Mouse (Mus musculus) cerebellum, adult (tissue): ENCODE results near the gene Crebbp.
A peak's percentile ranks its signal among the peaks of the same experiment; 100 is the strongest.
"Not testable (repeated sequence)": the region's sequence is repeated elsewhere in the genome, so short reads cannot be mapped to it uniquely, and the experiment has no call there.

Source experiments
- ATAC-seq: cut with Nextera tagmentation; 2 replicates; pipeline ENCODE4 v1.9.2; 2017; ENCODE audit warnings: mild to moderate bottlenecking, moderate library complexity, mixed read lengths; ENCODE audit not compliant: insufficient number of reproducible peaks, low FRiP score, low TSS enrichment

Gene Crebbp

DNA sequence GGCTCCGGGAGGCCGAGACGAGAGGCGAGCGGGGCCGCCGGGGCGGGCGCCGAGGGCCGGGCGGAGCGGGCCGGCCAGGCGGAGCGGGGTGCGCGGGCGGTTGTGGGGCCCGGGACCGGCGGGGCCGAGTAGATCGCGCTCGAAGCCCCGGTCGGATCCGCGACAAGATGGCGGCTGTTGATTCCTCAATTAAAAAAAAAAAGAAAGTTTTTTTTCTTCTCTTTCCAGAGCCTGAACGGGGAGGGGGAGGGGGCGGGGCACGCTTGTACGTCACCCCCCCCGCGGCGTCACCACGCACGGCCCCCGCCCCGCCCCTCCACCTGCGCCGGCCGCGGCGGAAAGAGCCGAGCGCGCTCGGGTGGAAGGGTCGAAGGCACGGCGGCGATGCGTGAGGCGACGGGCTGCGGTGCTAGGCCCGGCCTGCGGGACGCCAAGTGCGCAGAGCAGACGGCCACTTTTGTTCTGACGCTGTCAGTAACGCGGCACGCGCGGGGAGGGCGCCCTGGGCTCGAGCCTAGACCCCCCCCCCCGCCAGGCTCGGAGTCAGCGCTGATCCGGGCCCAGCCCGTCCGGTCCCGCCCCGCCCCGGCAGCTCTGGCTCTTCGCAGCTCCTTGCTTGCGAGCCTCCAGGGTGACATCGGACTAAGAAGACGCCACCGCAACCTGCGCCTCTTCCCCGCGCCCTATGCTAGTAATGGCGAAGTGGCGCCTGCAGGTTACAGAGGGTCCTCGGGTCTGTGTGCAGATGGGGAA, at the start of gene Crebbp:
TSS of gene Crebbp (minus strand) at position 199 of the 753 bp plus-strand sequence.
- peak; percentile 84 for ATAC-seq

DNA sequence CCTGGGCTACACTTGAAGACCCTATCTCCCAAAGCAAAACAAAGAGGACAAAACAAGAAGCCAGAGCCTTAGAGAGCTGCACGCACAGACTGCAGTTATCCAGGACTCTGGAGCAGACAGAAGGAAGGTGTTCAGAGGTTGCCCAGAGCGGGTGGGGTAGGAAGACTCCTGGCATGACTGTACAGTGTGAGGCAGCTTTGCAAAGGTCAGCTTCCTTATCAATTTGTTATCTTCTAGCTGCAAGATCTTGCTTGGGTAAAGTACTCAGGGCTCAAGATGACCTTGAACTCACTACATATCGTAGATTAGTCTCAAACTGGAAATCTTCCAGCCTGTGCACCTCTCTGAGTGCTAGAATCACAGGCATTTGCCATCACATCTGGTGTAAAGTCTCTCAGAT, 49.7 kb upstream of the Crebbp start:
- no peak for ATAC-seq

DNA sequence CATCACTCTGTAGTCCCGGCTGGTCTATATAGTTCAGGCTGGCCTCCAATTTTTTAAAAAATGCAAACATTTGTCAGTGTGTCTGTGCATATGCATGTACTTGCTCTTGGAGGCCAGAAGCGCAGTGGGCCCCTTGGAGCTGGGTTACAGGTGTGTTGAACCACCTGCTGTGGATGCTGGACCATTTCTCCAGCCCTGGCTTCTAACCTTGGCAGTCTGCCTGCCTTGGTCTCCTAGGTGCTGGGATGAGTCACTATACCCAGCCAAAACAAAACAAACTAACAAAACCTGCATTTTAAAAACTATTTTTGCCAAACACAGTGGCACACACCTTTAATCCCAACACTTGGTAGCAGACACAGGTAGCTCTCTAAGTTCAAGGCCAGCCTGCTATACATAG, 43.7 kb upstream of the Crebbp start:
- ATAC-seq = no peak

DNA sequence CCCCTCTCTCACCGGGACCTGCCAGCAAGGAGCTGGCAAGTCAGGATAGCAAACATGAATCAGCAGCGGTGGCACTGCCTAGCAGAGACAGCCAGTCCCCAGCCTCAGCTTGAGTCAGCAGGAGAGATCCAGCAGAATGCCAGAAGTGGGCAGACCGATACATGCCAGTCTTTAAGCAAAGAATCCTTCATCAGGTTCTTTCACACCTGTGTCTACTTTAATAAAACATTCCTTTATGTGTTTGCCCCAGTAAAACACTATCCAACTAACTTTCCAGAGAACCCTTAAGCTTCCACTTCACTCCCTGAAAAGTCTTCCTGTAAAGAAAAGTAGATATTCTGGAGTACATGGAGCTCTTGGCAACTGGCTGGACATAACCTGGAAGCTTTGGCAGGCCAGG, 35.0 kb upstream of the Crebbp start:
- no peak for ATAC-seq

DNA sequence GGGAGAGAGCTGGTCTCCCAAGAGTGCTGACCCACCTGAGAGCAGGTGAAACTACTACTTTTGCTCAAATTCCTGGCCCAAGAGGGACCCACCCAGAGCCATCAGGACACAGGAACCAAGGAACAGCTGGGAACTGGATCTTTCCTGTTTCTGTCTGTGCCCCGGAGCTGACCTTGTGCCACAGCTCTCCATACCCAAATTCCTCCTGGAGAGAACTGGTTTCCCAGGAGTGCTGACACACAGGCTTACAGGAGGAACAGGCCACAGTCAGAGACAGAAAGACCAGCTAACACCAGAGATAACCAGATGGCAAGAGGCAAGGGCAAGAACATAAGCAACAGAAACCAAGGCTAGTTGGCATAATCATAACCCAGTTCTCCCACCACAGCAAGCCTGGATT, 31.4 kb upstream of the Crebbp start:
- not testable (repeated sequence) for ATAC-seq

DNA sequence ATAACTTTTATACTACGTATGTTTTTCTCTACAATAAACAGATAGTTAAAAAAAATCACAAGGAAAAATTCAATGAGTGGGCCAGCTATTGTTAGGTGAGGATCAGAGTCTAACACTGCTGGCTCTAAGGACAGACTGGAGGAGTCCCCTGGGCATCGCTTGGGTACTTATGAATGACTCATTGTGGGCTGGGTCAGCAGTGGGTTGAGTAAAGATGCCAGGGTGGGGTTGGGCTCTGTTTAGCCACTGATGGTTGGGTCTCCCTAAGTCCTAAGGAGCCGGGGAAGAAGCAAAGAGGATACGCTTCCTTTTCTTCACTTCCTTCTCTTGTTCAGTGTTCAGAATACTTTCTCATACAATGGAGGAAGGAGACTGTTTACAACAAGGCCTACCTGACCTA, 22.3 kb upstream of the Crebbp start:
- no peak for ATAC-seq

DNA sequence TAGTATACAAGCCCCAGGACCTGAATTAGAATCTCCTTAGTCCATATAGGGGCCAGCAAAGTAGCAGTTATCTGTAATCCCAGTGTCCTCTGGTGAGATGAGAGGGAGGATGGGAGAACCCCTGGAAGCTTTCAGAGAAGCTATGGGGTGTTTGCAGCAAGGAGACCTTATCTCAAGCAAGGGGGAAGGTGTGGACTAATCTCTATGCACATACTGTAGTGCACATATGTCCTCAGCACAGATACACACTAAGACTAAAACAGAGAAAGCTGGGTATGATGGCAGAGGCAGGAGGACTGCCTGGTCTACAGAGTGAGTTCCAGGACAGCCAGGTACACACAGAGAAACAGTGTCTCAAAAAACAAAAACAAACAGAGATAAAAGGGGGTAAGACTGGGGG, 21.8 kb upstream of the Crebbp start:
- no peak for ATAC-seq

DNA sequence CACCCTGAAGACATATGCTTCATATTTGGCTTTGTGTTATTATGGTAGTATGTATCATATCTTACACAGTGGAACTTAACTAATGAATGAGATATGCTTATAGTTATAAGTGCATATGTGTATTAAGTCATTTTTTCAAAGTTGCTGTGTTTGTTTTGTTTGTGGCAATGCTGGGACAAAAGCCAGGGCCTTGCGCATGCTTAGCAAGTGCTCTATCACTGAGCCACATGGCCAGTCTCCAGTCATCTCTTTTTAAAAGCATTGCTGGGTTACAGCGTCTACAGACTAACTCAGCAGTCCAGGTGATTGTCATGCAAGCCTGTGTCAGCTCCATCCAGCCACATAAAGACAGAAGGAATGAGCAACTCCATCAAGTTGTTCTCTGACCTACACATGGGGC, 12.0 kb upstream of the Crebbp start:
- no peak for ATAC-seq

DNA sequence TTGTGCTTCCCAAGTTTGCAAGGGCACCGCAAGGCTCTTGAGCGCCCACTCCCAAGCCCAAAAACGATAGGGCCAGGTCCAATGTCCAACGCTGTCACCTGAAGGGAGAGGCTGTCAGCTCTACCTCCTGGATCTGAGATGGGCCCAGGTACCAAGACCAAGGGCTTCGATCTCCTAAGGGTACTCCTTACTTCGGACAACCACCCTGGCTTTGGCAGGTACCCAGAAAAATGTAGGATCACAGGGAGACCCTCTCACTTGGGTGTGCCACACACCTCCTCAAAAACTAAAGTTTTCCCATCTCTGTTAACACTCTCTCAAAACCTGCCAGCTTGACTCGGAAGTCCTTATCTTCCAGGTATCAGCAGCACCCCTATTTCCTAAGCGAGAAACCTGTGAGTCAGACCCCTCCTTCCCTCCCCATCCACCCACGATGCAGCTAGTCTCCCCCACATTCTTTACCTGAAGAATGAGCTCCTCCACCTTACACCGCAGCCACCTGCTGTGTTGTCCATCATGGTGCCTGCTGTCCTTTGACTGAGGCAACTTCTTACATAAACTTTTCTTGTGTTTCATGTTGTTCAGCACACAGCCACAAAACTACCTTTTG, 939 bp upstream of the Crebbp start:
- ATAC-seq = 0 out of 2 replicates have a peak, but pooled peaks have one; percentile 11

DNA sequence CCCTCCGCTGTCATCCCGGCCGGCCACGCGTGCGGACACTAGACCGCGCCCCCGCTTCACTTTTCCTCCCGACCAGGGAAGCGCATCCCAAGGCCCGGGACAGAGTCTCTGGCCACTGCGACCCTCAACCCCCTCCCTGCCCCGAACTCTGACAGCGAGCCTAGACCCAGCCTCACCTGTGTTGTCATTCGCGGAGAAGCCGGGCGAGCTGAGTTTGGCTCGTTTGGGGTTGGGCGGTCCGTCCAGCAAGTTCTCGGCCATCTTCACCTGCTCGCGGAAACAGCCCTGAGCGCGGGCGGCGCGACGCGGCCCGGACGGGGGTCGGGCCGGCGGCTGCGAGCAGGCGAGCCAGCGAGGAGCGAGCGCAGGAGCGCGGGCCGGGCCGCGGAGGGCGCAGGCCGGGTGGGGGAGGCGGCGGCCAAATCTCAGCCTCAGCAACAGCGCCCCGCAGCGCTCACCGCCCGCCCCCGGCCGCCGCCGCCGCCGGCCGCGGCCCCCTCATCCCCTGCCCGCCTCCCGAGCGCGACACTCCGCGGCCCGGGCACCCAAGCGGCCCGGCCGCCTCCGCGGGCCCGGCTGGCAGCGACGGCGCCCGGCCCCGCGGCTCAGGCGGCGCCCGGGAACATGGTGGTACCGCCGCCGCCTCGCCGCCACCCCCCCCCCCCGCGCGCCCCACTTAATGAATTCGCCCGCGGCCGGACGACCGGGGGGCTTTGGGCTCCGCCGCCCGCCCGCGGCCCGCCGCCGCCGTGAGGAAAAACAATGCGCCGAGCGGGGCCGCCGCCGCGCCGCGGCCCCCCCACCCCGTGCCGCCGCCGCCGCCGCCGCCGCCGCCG, 616 bp downstream of the Crebbp start:
- ATAC-seq = 0 out of 2 replicates have a peak, but pooled peaks have one; percentile 53

DNA sequence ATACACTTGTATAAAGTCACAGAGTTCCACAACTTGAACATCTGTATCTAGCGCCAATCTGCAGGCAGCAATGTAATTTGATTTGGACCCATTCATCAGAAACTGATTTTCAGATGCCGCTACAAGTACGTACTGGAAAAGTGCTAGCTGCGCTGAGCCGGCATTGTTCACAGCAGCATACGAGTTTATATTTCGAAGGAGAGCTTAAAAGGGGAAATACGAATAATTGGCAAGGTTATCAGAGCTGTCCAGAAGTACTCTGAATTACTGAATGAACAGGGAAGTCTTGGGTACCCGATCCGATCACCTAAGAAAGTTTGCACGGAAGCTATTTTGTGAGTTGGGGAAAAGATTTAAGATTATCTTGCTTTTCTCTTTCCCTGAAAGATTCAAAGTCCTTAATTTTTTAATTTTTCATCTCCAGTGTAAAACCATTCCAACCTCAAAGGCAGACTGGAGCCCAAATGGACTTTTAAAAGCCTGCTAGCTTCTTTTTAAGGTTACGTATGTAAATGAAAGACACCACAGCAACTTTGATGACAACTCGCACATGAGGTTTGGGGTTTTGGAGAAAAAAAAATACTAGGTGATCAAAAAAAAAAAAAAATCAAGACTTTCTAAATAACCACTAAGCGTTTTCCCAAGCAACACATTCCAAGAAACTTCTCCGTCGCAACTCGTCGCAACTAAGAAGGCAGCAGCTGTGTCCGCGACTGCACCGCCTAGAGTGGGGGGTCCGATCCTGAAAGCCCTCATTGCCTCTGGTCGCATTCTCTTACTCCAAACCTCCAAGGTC, 1.4 kb downstream of the Crebbp start:
- no peak for ATAC-seq

DNA sequence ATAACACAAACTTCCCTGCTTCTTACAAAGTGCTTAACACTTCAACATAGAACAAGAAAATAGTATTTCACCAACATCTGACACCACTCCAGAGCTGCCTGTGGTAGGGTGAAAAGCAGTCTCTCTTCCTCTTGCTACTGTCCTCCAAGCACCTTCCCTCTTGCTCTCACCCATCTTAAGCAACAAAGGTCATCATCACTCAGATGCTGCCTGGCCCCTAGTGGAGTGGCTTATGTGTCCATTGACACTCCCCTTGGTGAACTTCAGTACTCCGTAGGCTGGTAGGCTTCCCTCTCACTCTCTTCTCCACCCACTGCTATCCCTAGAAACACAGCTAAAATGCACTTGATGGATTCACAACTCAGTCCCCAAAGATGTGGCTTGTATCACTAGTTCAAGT, 3.5 kb downstream of the Crebbp start:
- ATAC-seq = no peak

DNA sequence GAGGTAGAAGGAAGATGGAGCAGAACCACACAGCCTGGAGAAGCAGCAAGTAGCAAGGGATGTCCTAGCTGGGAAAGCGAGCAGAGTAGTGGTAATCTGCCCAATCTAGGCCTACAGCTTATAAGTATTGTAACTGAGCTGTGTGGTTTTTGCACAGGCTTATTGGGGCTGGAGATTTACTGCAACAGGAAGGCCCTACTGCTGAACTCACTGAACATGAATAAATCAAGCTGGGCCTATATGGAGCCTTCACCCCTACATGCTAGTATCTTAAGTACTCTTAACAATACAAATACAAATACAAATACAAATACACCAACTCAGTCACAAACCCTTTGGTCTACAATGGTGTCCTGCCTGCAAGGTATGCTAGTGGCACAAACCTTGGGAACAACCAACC, 10.2 kb downstream of the Crebbp start:
- ATAC-seq = no peak

DNA sequence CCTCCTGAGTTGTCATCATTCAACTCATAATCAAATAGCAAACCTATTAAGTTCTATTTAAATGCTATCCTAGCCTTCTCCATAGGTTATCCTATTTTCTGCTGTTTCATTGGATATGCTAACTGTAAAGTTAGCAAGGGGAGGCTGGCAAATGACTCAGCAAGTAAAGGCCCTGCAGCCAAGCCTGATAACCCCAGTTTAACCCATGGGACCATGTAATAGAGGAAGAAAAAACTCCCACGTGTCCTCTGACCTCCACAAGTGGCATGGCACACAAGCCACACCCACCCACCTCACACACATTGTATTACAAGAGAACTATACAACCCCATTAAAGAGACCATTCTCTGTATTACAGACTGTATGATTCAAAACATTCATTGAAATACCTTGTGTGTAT, 13.8 kb downstream of the Crebbp start:
- no peak for ATAC-seq

DNA sequence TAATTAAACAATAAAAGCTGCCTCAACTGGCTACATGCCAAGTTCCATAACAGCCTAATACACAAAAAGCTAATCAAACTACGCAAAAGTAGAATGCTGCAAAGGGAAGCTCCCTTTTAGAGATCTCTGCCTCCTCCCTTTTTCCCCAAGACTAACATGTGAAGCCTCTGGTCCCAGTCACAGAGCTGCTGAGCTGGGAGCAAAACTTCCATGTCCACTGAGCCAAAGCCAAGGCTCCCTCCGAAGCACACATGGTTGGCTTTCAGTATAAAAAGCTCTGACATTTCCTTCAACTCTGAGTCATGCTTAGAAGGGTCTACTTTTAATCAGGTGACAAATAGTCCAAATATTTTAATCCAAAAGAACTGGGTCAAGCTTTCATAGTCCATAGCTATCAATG, 14.2 kb downstream of the Crebbp start:
- no peak for ATAC-seq

DNA sequence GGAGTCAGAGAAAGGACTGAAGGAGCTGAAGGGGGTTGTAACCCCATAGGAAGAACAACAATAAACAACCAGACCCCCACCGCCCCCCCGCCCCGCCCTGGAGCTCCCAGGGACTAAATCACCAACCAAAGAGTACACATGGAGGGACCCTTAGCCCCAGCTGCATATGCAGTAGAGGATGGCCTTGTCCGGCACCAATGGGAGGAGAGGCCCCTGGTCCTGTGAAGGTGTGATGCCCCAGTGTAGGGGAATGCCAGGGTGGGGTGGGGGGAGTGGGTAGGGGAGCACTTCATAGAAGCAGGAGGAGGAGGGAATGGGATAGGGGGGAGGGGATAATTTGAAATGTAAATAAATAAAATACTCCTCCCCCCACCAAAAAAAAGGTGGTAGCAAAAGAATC, 15.8 kb downstream of the Crebbp start:
- no peak for ATAC-seq

DNA sequence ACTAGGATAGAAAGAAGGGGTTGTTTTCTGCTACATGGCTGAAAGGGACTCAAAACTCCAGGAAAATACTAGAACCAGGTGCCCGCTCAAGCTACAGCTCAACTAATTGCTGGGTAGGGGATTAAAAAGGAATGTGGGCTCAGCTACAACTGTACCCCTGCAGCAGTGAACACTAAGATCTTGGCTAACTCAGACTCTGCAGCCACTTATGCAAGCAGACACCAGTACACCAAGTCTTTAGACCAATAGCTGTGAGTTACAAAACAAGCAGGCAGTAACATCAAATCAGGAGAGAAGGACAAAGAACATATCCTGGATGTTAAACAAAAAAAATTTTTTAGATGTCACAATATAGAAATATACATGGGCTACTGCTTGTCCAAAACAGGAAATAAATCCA, 23.6 kb downstream of the Crebbp start:
- ATAC-seq = no peak

DNA sequence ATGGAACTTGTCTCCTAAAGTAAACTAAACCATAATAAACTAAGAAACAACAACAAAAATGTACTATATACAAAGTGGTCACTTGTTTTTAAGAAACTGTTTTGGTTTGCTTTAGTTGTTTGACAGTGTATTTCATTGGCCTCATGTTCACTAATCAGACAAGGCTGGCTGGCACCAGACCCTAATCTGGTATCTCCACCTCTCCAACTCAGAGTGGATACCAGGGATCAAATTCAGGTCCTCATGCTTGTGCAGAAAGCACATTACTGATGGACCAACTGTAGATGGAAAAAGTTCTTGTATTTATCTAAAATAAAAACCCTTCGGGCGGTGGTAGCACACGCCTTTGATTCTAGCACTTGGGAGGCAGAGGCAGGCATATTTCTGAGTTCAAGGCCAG, 38.7 kb downstream of the Crebbp start:
- no peak for ATAC-seq

DNA sequence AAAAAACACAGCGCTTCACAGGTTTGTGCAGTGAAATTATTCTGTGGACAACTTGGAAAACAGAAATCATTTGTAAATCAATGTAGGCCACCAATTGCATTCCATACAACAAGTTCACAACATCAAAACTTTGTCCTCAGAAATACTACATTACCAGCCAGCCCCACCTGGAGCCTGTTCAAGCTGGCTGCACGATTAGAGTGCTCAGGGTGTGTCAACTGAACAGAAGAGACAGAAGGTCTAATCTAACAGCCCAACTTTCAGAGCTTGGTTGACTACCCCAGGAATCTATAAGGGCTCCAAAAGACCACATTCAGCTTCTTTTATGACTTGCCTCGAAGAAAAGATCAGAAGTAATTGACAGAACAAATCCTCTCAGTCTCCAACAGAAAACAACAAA, 44.3 kb downstream of the Crebbp start:
- no peak for ATAC-seq

DNA sequence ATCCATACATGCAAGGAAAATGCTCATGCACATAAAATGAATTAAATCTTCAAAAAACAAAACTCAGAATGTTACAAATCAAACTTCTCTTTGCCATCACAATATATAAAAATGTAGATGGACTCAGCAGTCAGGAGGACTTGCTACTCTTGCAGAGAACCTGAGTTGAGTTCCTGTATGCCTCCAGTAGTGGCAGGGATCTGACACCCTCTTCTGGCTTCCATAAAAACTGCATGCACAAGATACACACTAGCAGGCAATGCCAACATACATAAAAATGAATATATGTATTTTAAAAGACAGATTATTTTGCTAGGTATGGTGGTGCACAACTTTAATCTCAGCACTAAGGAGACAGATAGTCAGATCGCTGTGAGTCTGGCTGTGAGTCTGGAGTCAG, 45.3 kb downstream of the Crebbp start:
- ATAC-seq = no peak

DNA sequence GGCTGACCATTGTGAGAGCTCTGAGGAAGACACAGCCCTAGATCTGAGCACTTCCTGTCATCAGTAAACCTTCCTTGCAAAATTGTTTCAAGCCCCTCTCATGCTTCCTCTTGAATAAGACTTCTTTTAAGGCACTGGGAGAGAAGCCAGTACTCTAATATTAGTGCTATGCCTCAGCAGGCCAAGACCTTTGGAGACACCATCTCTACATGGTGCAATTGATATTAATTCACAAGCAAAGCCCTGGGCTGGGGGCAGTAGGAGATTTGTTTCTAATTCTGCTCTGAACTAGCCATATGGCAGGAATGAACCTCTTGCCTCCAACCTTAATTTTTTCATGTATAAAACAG, 52.9 kb downstream of the Crebbp start:
- ATAC-seq = no peak
